Mouse (Mus musculus) lung, postnatal 36 days (tissue): ENCODE data around the gene Epha10.

ENCODE experiments used
- DNase-seq: peaks from one replicate; pipeline ENCODE4 v3.0.0; 2022; ENCODE audit warnings: mixed read lengths

Epha10 gene

GRCm38 (mm10) chr4:124880599-124880998 is at the start of gene Epha10:
TSS of gene Epha10 (plus strand) at chr4:124880899.
- no peak for DNase-seq

DNA sequence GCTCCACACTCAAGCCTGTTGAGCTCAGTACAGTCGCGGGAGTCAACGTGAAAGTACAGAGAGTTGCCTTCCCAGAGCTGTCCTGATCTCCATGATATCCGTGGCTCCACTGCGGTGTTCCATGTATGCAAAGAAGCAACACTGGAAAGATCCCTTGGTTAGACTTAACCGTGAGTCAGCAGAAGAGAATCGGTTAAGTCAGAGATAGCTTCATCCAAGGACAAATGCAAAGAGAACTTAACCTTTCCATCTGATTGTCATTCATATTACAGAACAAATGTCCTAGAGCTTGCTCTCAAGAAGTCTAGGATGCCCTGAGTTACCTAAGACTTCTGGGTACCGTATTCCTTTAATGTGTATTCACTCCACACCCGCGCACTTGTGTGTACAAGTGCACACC is 47.9 kb upstream of the Epha10 start:
- no peak for DNase-seq

- DNase-seq, result no peak
These were observed 42.5 kb upstream of the Epha10 start for GRCm38 (mm10) chr4:124838035-124838700.

GRCm38 (mm10) chr4:124840998-124841397 is 39.7 kb upstream of the Epha10 start:
- DNase-seq, result no peak

- peak; percentile 37 for DNase-seq
These were observed 37.2 kb upstream of the Epha10 start for GRCm38 (mm10) chr4:124843493-124843892.

DNA sequence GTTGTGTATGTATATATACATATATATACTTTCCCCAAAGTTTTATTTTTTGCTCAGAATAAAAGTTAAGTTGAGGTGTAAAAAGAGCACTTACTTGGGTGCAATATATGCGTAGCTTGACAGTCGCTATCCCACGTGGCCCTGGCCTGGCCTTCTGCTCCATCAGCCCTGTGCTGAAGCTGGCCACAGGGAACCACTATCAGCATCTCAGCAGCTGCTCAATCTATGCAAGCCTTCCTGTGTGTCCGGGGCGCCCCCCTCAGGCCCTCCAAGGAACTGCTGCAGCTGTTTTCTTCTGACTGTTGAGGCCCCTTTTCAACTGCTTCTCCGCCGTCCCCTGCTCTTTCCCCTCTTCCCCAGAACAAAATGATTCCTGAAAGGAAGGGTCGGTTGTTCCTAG is 33.1 kb upstream of the Epha10 start:
- peak; percentile 89 for DNase-seq

- DNase-seq, result peak; percentile 59
These were observed 31.0 kb upstream of the Epha10 start for GRCm38 (mm10) chr4:124849631-124850260.

GRCm38 (mm10) chr4:124850261-124850913 is 30.3 kb upstream of the Epha10 start, which contains the start of gene Yrdc:
TSS of gene Yrdc (plus strand) at chr4:124850679.
- peak; percentile 95 for DNase-seq

DNA sequence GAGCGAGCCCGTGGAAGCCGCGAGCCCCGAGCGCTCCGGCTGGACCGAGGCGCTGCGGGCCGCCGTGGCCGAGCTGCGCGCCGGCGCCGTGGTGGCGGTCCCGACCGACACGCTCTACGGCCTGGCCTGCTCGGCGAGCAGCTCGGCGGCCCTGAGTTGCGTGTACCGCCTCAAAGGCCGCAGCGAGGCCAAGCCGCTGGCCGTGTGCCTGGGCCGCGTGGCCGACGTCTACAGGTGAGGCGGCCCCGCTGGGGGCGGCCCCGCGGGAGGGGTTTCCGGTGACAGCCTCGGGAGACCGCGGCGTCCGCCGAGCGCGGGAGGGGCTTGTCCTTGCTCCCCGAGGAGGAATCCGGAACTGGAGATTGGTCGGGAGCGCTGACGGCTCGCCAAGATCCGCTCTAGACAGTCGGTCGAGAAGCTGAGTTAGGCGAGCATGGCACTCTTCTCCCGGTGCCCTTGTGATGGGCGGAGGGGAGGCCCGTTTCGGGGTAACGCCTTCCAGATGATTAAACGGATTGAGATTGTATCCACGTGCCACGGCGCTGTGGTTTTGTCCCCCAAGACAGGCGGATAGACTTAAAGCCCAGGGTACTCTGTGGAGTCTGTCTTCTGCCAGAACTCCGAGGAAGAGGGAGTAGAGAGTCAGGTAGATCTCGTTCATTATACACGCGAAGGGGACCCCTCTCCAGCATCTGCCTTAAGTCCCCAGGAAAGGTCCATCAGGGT is 29.6 kb upstream of the Epha10 start, which contains the start of gene 1110065P20Rik:
TSS of gene 1110065P20Rik (minus strand) at position 264 of the 726 bp plus-strand sequence.
- peak; percentile 86 for DNase-seq

- DNase-seq, result no peak
These were observed 24.4 kb upstream of the Epha10 start for GRCm38 (mm10) chr4:124856294-124856693.

DNA sequence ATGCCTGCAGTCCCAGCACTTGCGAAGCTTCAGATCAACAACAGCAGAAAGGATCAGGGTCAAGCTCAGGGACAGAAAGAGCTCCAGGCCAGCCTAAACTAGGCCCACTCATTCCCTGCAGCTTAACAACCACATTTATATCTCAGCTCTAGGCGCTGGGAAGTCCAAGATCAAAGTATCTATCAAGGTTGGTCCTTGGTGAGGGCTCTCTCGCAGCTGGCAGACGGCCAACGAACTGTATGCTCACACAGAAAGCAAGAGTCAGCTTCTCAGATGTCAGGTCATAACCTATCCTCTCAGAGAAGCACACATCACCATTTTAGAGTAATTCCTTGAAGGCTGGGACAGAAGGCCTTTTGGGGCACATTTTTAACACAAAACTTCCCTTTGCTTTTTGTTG is 22.3 kb upstream of the Epha10 start:
- DNase-seq, result no peak

GRCm38 (mm10) chr4:124860446-124860845 is 20.3 kb upstream of the Epha10 start:
- peak; percentile 65 for DNase-seq

DNA sequence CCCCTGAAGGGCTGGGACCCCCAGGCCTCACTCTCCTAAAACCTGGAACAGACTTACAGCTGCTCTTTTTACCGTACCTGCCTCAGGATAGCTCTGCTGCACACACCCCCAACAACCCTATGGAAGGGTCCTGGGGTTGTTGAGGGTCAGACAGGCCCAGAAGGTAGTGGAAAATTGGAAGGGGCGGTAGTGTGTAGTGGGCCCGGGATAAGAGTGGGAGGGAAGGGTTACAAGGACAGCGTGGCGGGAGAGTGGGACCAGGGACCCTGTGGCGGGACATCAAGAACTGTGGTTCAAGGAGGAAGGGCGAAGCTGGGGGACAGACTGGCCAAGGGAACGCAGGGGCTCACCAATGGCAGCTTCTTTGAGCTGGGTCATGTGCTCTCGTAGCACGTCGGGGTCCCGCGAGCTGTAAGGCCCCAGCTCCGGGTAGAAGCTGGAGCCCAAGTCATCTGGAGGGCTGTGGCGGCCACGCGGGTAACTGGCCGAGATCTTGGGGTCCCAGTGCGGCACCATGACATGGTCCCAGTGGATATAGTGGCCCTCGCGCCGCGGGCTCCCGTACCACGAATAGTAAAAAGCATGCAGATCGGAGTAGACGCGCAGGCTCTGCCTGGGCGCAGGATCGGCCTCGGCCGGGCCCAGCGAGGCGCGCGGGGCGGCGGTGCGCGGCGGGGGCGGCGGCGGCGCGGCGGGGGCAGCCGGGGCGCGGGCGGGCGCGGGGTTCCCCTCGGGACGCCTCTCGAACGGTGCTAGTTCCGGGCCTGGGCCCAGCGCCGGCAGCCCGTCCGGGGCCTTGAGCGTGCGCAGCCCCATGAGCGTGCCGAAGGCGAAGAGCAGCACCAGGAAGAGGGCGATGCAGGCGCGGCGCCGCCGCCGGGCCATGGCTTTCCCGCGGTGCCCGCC is 19.2 kb upstream of the Epha10 start, which contains the start of gene Maneal:
TSS of gene Maneal (minus strand) at position 889 of the 906 bp plus-strand sequence.
- no peak for DNase-seq

DNA sequence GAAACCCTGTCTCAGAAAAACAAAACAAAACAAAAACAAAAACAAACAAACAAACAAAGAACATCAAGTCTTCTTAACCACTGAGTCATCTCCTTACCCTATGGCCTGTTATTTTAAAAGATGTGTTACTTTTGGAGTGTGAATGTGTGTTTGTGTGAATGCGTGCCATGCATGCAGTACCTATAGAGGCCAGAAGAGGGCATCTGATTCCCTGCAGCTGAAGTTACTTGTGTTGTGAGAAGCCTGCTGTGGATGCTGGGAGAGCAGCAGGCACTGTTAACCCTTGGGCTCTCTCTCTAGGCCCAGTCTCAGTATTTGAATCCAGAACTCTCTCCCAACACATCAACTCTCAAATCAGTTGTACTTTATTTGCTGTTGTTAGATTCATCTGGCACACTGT is 8.0 kb upstream of the Epha10 start:
- DNase-seq, result no peak

- no peak for DNase-seq
These were observed 726 bp downstream of the Epha10 start for GRCm38 (mm10) chr4:124881341-124881908.

DNA sequence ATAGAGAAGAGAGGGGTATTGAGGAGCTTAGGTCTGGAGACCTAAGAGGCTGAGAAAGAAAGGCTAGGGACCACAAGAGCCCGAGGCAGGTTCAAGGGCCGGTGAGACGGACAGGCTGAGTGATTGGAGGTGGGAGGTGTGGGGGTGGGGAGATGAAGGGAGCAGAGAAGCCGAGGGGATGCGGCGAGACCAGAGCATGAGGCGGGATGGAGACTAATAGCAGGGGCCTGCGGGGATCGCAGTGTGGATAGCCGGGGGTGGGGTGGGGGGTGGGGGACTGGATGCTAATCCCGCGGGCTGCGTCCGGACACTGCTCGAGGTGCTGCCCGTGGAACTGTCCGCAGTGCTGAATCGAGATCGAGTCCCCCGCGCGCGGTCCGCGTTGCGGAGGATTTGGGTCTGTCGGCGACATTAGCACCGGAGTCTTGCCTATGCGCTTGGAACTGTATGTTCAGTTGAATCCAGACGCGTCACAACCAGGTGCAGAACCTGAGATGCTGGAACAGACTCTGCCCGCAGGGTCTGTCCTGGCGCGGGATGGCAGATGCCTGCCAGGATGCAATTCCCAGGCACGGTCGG is 1.5 kb downstream of the Epha10 start:
- peak; percentile 9 for DNase-seq

DNA sequence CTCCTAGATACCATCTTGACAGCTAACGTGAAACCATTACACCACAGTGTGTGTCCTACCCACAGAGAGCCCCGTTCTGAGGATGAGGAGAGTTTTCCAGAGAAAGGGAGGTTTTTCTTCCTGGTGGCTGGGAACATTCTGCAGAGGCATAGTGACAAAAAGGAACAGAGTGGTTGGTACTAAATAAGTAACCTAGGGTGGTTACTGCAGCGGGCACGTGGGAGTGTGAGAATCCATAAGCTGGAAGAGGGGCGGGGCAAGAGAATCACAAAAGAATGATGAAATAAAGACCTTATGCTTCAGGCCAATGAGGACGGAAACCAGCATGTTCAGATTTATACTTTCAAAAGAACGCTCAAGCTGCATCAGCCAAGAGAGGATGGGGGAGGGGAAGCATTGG is 8.0 kb downstream of the Epha10 start:
- DNase-seq, result no peak

DNA sequence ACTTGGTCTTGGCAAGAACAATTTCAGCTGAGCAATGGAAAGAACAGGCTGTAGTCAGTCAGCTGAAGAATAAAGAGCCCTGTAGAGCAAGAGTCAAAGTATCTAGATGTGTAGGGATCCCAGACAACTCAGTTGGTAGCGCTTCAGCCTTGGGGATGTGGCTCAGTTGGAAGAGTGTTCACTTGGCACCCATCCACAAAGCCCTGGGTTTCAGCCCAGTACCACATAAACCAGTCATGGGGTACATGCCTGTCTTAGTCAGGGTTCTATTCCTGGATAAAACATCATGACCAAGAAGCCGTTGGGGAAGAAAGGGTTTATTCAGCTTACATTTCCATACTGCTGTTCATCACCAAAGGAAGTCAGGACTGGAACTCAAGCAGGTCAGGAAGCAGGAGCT is 9.2 kb downstream of the Epha10 start:
- no peak for DNase-seq

GRCm38 (mm10) chr4:124890831-124891230 is 10.1 kb downstream of the Epha10 start:
- no peak for DNase-seq

DNA sequence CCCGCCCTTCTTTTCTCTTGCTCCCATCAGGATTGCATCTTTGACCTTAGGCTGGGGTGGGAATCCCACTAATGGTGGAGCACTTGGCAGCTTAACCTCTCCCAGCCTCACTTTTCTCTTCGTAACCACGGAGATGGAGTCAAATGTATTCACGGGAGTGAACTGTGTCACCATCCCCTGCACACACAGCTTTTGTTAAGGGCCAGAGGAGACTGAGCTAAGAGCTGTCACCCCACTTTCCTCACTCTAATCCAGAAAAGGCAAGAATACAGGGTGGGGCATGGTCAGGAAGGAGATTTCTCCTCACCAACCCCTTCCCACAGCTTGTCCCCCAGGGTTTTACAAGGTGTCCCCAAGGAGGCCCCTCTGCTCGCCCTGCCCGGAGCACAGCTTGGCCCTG is 13.1 kb downstream of the Epha10 start:
- DNase-seq, result no peak
